Mouse (Mus musculus) embryonic facial prominence, embryonic 13.5 days (tissue): ENCODE measurements around the gene 1600002K03Rik. TPM values are rescaled to one million over a fixed set of nuclear protein-coding genes. Genes with fewer than 3 reads are reported as not detected.

Experiments used
- polyA plus RNA-seq: library from polyadenylated mRNA; unstranded; fragments of >200 nt; fragmentation: Nextera tagmentation; extraction: Ambion mirVana; gene quantifications from 2 replicates; pipeline ENCODE4 v1.2.1, GENCODE M21; 2015

Gene 1600002K03Rik
- polyA plus RNA-seq, 1 experiment from 2014 or later, result 11.6 TPM

Other genes starting within 250 kb of the 1600002K03Rik start
- gene Arid3a, start 245.9 kb upstream of the 1600002K03Rik start, polyA plus RNA-seq, result 5.3 and 6.9 TPM in 2 replicates
- gene Wdr18, start 212.8 kb upstream of the 1600002K03Rik start, polyA plus RNA-seq, result 97.7 and 106 TPM in 2 replicates
- gene Grin3b, start 202.2 kb upstream of the 1600002K03Rik start, polyA plus RNA-seq, result 0.52 and 0.83 TPM in 2 replicates
- gene Tmem259, start 188.6 kb upstream of the 1600002K03Rik start, polyA plus RNA-seq, result 15.4 and 17.0 TPM in 2 replicates
- 298 and 319 TPM in 2 replicates for gene Cnn2, start 184.4 kb upstream of the 1600002K03Rik start, polyA plus RNA-seq
- gene Abca7, start 176.4 kb upstream of the 1600002K03Rik start, polyA plus RNA-seq, result 2.2 and 2.6 TPM in 2 replicates
- gene Arhgap45, start 156.3 kb upstream of the 1600002K03Rik start, polyA plus RNA-seq, result 3.9 and 4.6 TPM in 2 replicates
- gene Polr2e, start 133.1 kb upstream of the 1600002K03Rik start, polyA plus RNA-seq, result 247 and 265 TPM in 2 replicates
- gene Gpx4, start 125.8 kb upstream of the 1600002K03Rik start, polyA plus RNA-seq, result 445 and 488 TPM in 2 replicates
- gene Sbno2, start 67.4 kb upstream of the 1600002K03Rik start, polyA plus RNA-seq, result 15.8 and 16.1 TPM in 2 replicates
- 18.5 and 19.0 TPM in 2 replicates for gene Stk11, start 57.1 kb upstream of the 1600002K03Rik start, polyA plus RNA-seq
- gene Atp5d, start 34.3 kb upstream of the 1600002K03Rik start, polyA plus RNA-seq, result 491 and 513 TPM in 2 replicates
- 6.8 and 9.8 TPM in 2 replicates for gene Cbarp, start 32.1 kb upstream of the 1600002K03Rik start, polyA plus RNA-seq
- gene Midn, start 24.7 kb upstream of the 1600002K03Rik start, polyA plus RNA-seq, result 21.2 and 25.7 TPM in 2 replicates
- gene Cirbp, start 7.0 kb upstream of the 1600002K03Rik start, polyA plus RNA-seq, result 142 and 162 TPM in 2 replicates
- 26.8 and 38.8 TPM in 2 replicates for gene Efna2, start 6.5 kb downstream of the 1600002K03Rik start, polyA plus RNA-seq
- gene Mum1, start 53.5 kb downstream of the 1600002K03Rik start, polyA plus RNA-seq, result 96.1 and 97.6 TPM in 2 replicates
- 266 and 299 TPM in 2 replicates for gene Ndufs7, start 76.2 kb downstream of the 1600002K03Rik start, polyA plus RNA-seq
- gene Gamt, start 88.1 kb downstream of the 1600002K03Rik start, polyA plus RNA-seq, result 27.2 and 33.6 TPM in 2 replicates
- gene Dazap1, start 88.5 kb downstream of the 1600002K03Rik start, polyA plus RNA-seq, result 66.0 and 70.6 TPM in 2 replicates
- gene Rps15, start 119.5 kb downstream of the 1600002K03Rik start, polyA plus RNA-seq, result 1,000 and 1,047 TPM in 2 replicates
- gene Apc2, start 123.0 kb downstream of the 1600002K03Rik start, polyA plus RNA-seq, result 9.3 and 9.4 TPM in 2 replicates
- gene 2310011J03Rik, start 147.6 kb downstream of the 1600002K03Rik start, polyA plus RNA-seq, result 49.3 and 57.9 TPM in 2 replicates
- gene Pcsk4, start 156.6 kb downstream of the 1600002K03Rik start, polyA plus RNA-seq, result 4.4 and 4.9 TPM in 2 replicates
- gene Reep6, start 157.0 kb downstream of the 1600002K03Rik start, polyA plus RNA-seq, result 6.0 and 6.3 TPM in 2 replicates
- gene Adamtsl5, start 175.5 kb downstream of the 1600002K03Rik start, polyA plus RNA-seq, result 3.2 and 4.3 TPM in 2 replicates
- gene Plk5, start 183.5 kb downstream of the 1600002K03Rik start, polyA plus RNA-seq, result 1.8 and 2.6 TPM in 2 replicates
- 8.9 and 10.4 TPM in 2 replicates for gene Mex3d, start 214.7 kb downstream of the 1600002K03Rik start, polyA plus RNA-seq
- 263 and 297 TPM in 2 replicates for gene Mbd3, start 226.6 kb downstream of the 1600002K03Rik start, polyA plus RNA-seq
- 447 and 479 TPM in 2 replicates for gene Uqcr11, start 233.9 kb downstream of the 1600002K03Rik start, polyA plus RNA-seq